Mouse (Mus musculus): ENCODE results near the gene Sgk2. TPM values are rescaled to one million over a fixed set of nuclear protein-coding genes. Genes with fewer than 3 reads are reported as not detected.

The Sgk2 gene
- polyA plus RNA-seq, 1 experiment, result 11.5 TPM

DNA sequence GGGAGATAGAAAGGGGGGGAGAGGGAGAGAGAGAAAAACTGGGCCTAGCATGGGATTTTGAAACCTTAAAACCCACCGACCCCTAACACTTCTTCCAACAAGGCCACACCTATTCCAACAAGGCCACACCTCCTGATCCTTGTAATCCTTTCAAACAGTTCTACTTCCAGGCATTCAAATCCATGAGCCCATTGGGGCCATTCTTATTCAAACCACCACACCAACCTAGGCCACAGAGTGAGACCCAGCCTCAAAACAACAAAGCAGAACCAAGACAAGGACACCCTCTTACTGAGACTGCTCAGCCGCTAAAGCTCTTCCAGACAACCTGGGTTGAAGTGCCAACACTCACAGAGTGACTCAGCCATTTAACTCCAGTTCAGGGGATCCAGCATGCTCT is 36.4 kb upstream of the Sgk2 start:
- TF ChIP-seq POLR2A (IDR thresholded peaks at IDR 0.05; ENCODE audit: low read depth, low read length), result no peak
- no peak overlapping the region for H3K27ac ChIP-seq (ENCODE audit: insufficient read depth, low read depth, low read length)
- 90% methylated on average over 2 of the region's 2 CpGs for WGBS

DNA sequence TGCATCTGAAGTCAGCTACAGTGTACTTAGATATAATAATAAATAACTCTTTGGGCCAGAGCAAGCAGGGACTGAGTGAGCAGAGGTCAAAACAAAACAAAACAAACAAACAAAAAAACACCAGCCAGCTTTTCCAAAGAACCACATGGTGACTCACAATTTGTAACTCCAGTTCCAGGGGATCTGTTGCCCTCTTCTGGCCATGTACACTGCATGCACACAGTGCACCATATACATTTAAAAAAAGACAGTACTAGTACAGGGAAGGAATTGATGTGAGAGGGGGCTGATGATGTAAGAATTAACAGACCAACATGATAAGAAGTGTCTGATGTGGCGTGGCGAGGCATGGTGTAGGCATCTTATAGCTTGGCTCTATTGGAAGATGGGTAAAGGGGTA is 30.3 kb upstream of the Sgk2 start:
- TF ChIP-seq CTCF (IDR thresholded peaks at IDR 0.05; ENCODE audit: extremely low read depth, insufficient read length, insufficient replicate concordance, low read depth, low read length) (no peak), POLR2A (IDR thresholded peaks at IDR 0.05; ENCODE audit: low read depth, low read length) (no peak)
- H3K36me3 ChIP-seq (ENCODE audit: control insufficient read depth, insufficient read depth, low read length), result no peaks in the 10 kb centered on the region
- H3K27ac ChIP-seq (ENCODE audit: insufficient read depth, low read depth, low read length), result no peak overlapping the region
- 86% methylated on average over 2 of the region's 2 CpGs for WGBS
- no peaks in the 10 kb centered on the region for H3K27me3 ChIP-seq (ENCODE audit: control insufficient read depth, insufficient read depth, low read length)
- H3K4me1 ChIP-seq (ENCODE audit: control insufficient read depth, insufficient read depth, insufficient read length, low read length), result no peaks in the 10 kb centered on the region
- no peak overlapping the region for H3K4me3 ChIP-seq (ENCODE audit: low read depth, low read length)

More for the DNA sequence above, 36.4 kb upstream of the Sgk2 start:
- Histone ChIP-seq H3K4me3 (ENCODE audit: low read depth, low read length) (no peak overlapping the region), H3K36me3 (ENCODE audit: control insufficient read depth, insufficient read depth, low read length) (no peaks in the 10 kb centered on the region), H3K27me3 (ENCODE audit: control insufficient read depth, insufficient read depth, low read length) (no peaks in the 10 kb centered on the region), H3K4me1 (ENCODE audit: control insufficient read depth, insufficient read depth, insufficient read length, low read length) (peaks cover 3% of the 10 kb centered on the region; the same call in 1 of the 2 replicates)

DNA sequence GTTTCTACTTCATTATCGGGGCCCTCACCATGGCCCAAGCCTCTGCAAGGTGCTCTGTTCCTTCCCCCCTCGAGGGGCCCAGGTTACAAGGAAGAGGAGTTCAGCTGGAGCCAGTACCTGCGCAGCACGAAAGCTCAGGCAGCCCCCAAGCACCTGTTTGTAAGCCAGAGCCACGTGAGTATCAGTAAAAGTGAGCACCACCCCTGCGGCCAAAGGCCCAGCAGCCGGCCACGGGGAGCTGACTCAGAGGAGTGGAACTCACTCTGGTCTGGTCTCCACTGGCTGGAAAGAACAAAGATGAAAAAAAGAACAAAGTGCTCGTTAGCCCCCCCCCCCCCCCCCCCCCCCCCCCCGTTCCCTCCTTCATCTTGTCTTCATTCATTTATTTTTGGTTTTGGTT is 25.8 kb upstream of the Sgk2 start:
- 39% methylated on average over 10 of the region's 10 CpGs for WGBS
- H3K4me1 ChIP-seq (ENCODE audit: control insufficient read depth, insufficient read depth, insufficient read length, low read length), result no peaks in the 10 kb centered on the region
- no peak for TF ChIP-seq CTCF (IDR thresholded peaks at IDR 0.05; ENCODE audit: extremely low read depth, insufficient read length, insufficient replicate concordance, low read depth, low read length)
- TF ChIP-seq POLR2A (IDR thresholded peaks at IDR 0.05; ENCODE audit: low read depth, low read length), result no peak
- no peaks in the 10 kb centered on the region for H3K27me3 ChIP-seq (ENCODE audit: control insufficient read depth, insufficient read depth, low read length)
- no peak overlapping the region for H3K27ac ChIP-seq (ENCODE audit: insufficient read depth, low read depth, low read length)
- H3K4me3 ChIP-seq (ENCODE audit: low read depth, low read length), result no peak overlapping the region
- H3K36me3 ChIP-seq (ENCODE audit: control insufficient read depth, insufficient read depth, low read length), result no peaks in the 10 kb centered on the region

DNA sequence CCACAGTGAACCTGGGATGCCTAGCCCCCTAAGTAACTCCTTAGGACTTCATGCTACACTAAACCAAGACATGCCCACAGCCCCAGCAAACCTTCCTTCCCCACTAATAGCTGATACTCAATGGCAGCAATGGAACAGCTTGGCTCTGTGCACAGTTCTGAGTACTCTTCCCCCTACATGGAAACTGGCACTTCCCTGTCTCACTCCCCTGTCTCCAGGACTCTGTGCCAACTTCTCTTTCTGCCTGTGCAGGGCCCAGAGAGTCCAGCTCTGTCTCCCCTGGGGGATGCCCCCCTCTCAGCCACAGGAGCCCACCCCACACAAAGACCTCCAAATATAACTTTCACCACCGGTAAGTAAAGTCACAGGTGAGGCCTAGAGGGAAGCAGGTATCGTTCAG is 20.4 kb upstream of the Sgk2 start:
- WGBS, result 78% methylated on average over 2 of the region's 2 CpGs
- H3K4me3 ChIP-seq (ENCODE audit: low read depth, low read length), result no peak overlapping the region
- no peak overlapping the region for H3K27ac ChIP-seq (ENCODE audit: insufficient read depth, low read depth, low read length)
- H3K4me1 ChIP-seq (ENCODE audit: control insufficient read depth, insufficient read depth, insufficient read length, low read length), result no peaks in the 10 kb centered on the region; the same call in 1 of the 2 replicates
- no peaks in the 10 kb centered on the region for H3K36me3 ChIP-seq (ENCODE audit: control insufficient read depth, insufficient read depth, low read length)
- TF ChIP-seq CTCF (IDR thresholded peaks at IDR 0.05; ENCODE audit: extremely low read depth, insufficient read length, insufficient replicate concordance, low read depth, low read length) (no peak), POLR2A (IDR thresholded peaks at IDR 0.05; ENCODE audit: low read depth, low read length) (no peak)
- no peaks in the 10 kb centered on the region for H3K27me3 ChIP-seq (ENCODE audit: control insufficient read depth, insufficient read depth, low read length)

DNA sequence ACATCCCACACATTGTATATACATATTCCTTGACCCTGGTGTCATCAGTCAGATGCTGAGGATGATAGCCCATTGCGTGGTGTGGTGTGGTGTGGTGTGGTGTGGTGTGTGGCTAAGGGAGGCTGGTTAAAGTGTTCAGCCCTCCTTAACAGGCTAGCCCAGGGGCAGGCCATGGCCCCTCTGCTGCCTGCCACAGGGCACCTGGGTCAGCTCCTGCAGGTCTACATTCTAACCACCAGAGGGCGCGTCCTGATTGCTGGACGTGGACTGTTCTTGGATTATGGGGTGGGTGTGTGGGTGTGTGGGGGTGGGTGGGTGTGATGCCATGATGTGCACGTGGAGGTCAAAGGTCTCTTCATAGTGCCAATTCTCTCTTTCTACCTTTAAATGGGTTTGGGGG is 18.8 kb upstream of the Sgk2 start:
- no peaks in the 10 kb centered on the region for H3K27me3 ChIP-seq (ENCODE audit: control insufficient read depth, insufficient read depth, low read length)
- WGBS, result 13% methylated on average over 5 of the region's 5 CpGs
- H3K4me1 ChIP-seq (ENCODE audit: control insufficient read depth, insufficient read depth, insufficient read length, low read length), result no peaks in the 10 kb centered on the region; the same call in 1 of the 2 replicates
- no peak overlapping the region for H3K4me3 ChIP-seq (ENCODE audit: low read depth, low read length)
- H3K36me3 ChIP-seq (ENCODE audit: control insufficient read depth, insufficient read depth, low read length), result no peaks in the 10 kb centered on the region
- H3K27ac ChIP-seq (ENCODE audit: insufficient read depth, low read depth, low read length), result no peak overlapping the region
- TF ChIP-seq CTCF (IDR thresholded peaks at IDR 0.05; ENCODE audit: extremely low read depth, insufficient read length, insufficient replicate concordance, low read depth, low read length) (peak; percentile 84; the same call in 1 of the 2 replicates), POLR2A (IDR thresholded peaks at IDR 0.05; ENCODE audit: low read depth, low read length) (no peak)

DNA sequence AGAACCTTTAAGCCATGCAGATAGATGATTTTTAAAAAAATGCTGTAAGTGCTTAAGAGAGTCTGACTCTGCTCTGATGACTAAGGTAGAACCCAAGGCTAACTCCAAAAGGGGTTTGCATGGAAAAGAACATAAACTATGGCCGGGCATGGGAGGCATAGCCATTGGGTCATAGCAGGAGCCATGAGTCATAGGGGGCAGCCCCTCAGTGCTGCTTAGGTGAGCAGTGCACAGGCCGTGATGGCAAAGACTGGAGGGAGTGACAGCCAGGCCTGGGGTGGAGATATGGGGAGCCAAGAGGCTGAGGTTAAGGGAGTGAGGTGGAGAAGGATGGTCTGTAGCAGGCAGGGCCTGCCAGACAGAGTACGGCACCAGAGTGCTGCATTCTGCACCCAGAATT is 18.0 kb upstream of the Sgk2 start:
- WGBS, result 84% methylated on average over 3 of the region's 3 CpGs
- H3K27ac ChIP-seq (ENCODE audit: insufficient read depth, low read depth, low read length), result no peak overlapping the region
- no peaks in the 10 kb centered on the region; the same call in 1 of the 2 replicates for H3K4me1 ChIP-seq (ENCODE audit: control insufficient read depth, insufficient read depth, insufficient read length, low read length)
- no peak for TF ChIP-seq CTCF (IDR thresholded peaks at IDR 0.05; ENCODE audit: extremely low read depth, insufficient read length, insufficient replicate concordance, low read depth, low read length)
- no peak for TF ChIP-seq POLR2A (IDR thresholded peaks at IDR 0.05; ENCODE audit: low read depth, low read length)
- H3K36me3 ChIP-seq (ENCODE audit: control insufficient read depth, insufficient read depth, low read length), result no peaks in the 10 kb centered on the region
- H3K4me3 ChIP-seq (ENCODE audit: low read depth, low read length), result no peak overlapping the region
- H3K27me3 ChIP-seq (ENCODE audit: control insufficient read depth, insufficient read depth, low read length), result no peaks in the 10 kb centered on the region

DNA sequence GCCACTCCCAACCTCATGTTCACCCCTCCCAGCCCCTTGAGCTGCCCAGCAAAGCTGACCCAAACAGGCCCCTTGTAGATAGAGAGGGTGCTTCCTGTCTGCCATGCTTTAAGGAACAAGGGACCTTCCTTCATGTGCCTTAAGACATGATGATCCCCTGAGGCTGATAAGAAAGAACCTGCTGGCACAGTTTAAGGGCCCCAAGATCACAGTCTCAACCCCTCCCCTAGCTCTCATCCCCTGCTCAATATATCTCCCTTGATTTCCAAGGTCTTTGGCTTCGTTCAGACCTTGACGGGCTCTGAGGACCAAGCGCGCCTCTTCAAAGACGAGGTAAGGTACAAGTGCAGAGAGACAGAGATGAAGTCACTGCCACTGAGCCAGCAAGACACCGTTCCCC is 16.2 kb upstream of the Sgk2 start:
- 78% methylated on average over 6 of the region's 6 CpGs for WGBS
- H3K36me3 ChIP-seq (ENCODE audit: control insufficient read depth, insufficient read depth, low read length), result no peaks in the 10 kb centered on the region
- H3K27me3 ChIP-seq (ENCODE audit: control insufficient read depth, insufficient read depth, low read length), result no peaks in the 10 kb centered on the region
- TF ChIP-seq CTCF (IDR thresholded peaks at IDR 0.05; ENCODE audit: extremely low read depth, insufficient read length, insufficient replicate concordance, low read depth, low read length) (no peak), POLR2A (IDR thresholded peaks at IDR 0.05; ENCODE audit: low read depth, low read length) (no peak)
- no peak overlapping the region for H3K27ac ChIP-seq (ENCODE audit: insufficient read depth, low read depth, low read length)
- H3K4me3 ChIP-seq (ENCODE audit: low read depth, low read length), result no peak overlapping the region
- H3K4me1 ChIP-seq (ENCODE audit: control insufficient read depth, insufficient read depth, insufficient read length, low read length), result no peaks in the 10 kb centered on the region; the same call in 1 of the 2 replicates

DNA sequence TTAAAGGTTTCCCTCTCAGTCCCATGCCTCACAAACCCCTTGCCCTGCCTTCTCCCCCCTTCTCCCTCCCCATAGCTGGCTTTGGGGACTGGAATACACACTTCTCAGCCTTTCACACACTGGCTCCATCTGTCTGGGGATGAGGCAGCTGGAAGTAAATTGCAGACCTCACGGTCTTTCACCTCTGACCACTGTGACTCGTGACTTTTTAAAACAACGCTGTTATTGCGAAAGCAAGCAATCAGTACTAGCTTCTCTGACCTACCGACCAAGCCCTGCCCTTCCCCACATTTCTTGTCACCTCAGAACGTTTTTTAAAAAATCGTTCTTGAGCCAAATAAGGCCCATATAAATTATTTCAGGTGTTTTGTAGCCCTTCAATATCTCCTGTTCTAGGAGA is 14.4 kb upstream of the Sgk2 start:
- H3K27me3 ChIP-seq (ENCODE audit: control insufficient read depth, insufficient read depth, low read length), result no peaks in the 10 kb centered on the region
- no peaks in the 10 kb centered on the region; the same call in 1 of the 2 replicates for H3K4me1 ChIP-seq (ENCODE audit: control insufficient read depth, insufficient read depth, insufficient read length, low read length)
- WGBS, result 18% methylated on average over 7 of the region's 7 CpGs
- no peaks in the 10 kb centered on the region for H3K36me3 ChIP-seq (ENCODE audit: control insufficient read depth, insufficient read depth, low read length)
- TF ChIP-seq POLR2A (IDR thresholded peaks at IDR 0.05; ENCODE audit: low read depth, low read length) (no peak), CTCF (IDR thresholded peaks at IDR 0.05; ENCODE audit: extremely low read depth, insufficient read length, insufficient replicate concordance, low read depth, low read length) (no peak)
- H3K4me3 ChIP-seq (ENCODE audit: low read depth, low read length), result no peak overlapping the region
- no peak overlapping the region for H3K27ac ChIP-seq (ENCODE audit: insufficient read depth, low read depth, low read length)
